Mouse (Mus musculus): Measurements from ENCODE around the gene Fmod. TPM values are rescaled to one million over a fixed set of nuclear protein-coding genes. Genes with fewer than 3 reads are reported as not detected.

Gene Fmod
- polyA plus RNA-seq, 1 experiment from 2014 or later = 14.5 TPM

- no peak overlapping the region for H3K4me3 ChIP-seq (replicated peaks)
- ATAC-seq (ENCODE audit: low FRiP score) = no peak
- H3K36me3 ChIP-seq = no peaks in the 10 kb centered on the region
- WGBS = 46% methylated on average over 3 of the region's 3 CpGs
- H3K9me3 ChIP-seq (replicated peaks) = no peaks in the 10 kb centered on the region
- no peak overlapping the region for H3K9ac ChIP-seq (replicated peaks)
- no peak overlapping the region for H3K4me2 ChIP-seq
- no peaks in the 10 kb centered on the region for H3K27me3 ChIP-seq (replicated peaks)
- peaks cover 55% of the 10 kb centered on the region for H3K4me1 ChIP-seq
- H3K27ac ChIP-seq (replicated peaks) = no peak overlapping the region
These were observed 29.5 kb downstream of the Fmod start for GRCm38 (mm10) chr1:134066554-134066953.

GRCm38 (mm10) chr1:134067143-134067619 lies 30.1 kb downstream of the Fmod start:
- Histone ChIP-seq H3K4me3 (replicated peaks) (no peak overlapping the region), H3K9ac (replicated peaks) (no peak overlapping the region), H3K4me2 (no peak overlapping the region), H3K36me3 (no peaks in the 10 kb centered on the region), H3K27me3 (replicated peaks) (no peaks in the 10 kb centered on the region), H3K4me1 (peaks cover 52% of the 10 kb centered on the region), H3K27ac (replicated peaks) (no peak overlapping the region), H3K9me3 (replicated peaks) (no peaks in the 10 kb centered on the region)
- 9% methylated on average over 8 of the region's 8 CpGs for WGBS
- no peak for ATAC-seq (ENCODE audit: low FRiP score)

- Histone ChIP-seq H3K4me3 (replicated peaks) (no peak overlapping the region), H3K4me2 (no peak overlapping the region), H3K9me3 (replicated peaks) (no peaks in the 10 kb centered on the region), H3K9ac (replicated peaks) (no peak overlapping the region), H3K27ac (replicated peaks) (no peak overlapping the region), H3K36me3 (no peaks in the 10 kb centered on the region), H3K27me3 (replicated peaks) (no peaks in the 10 kb centered on the region), H3K4me1 (peaks cover 34% of the 10 kb centered on the region)
- ATAC-seq (ENCODE audit: low FRiP score) = no peak
- WGBS = 45% methylated on average over 8 of the region's 8 CpGs
These were observed 33.1 kb downstream of the Fmod start for GRCm38 (mm10) chr1:134070099-134070669.

- H3K27ac ChIP-seq (replicated peaks) = peak overlapping the region; percentile 34
- no peak for ATAC-seq (ENCODE audit: low FRiP score)
- no peak overlapping the region for H3K4me3 ChIP-seq (replicated peaks)
- H3K9me3 ChIP-seq (replicated peaks) = no peaks in the 10 kb centered on the region
- peaks cover 40% of the 10 kb centered on the region for H3K4me1 ChIP-seq
- H3K4me2 ChIP-seq = no peak overlapping the region
- H3K9ac ChIP-seq (replicated peaks) = no peak overlapping the region
- 20% methylated on average over 10 of the region's 10 CpGs for WGBS
- H3K36me3 ChIP-seq = no peaks in the 10 kb centered on the region
- no peaks in the 10 kb centered on the region for H3K27me3 ChIP-seq (replicated peaks)
These were observed 34.5 kb downstream of the Fmod start for GRCm38 (mm10) chr1:134071411-134072018.

- no peak overlapping the region for H3K27ac ChIP-seq (replicated peaks)
- no peak overlapping the region for H3K4me3 ChIP-seq (replicated peaks)
- H3K36me3 ChIP-seq = no peaks in the 10 kb centered on the region
- no peaks in the 10 kb centered on the region for H3K9me3 ChIP-seq (replicated peaks)
- no peak overlapping the region for H3K4me2 ChIP-seq
- no peaks in the 10 kb centered on the region for H3K27me3 ChIP-seq (replicated peaks)
- 67% methylated on average over 6 of the region's 6 CpGs for WGBS
- H3K4me1 ChIP-seq = peaks cover 49% of the 10 kb centered on the region
- no peak for ATAC-seq (ENCODE audit: low FRiP score)
- H3K9ac ChIP-seq (replicated peaks) = no peak overlapping the region
These were observed 36.1 kb downstream of the Fmod start for GRCm38 (mm10) chr1:134073061-134073564.

GRCm38 (mm10) chr1:134073658-134074057 lies 36.6 kb downstream of the Fmod start:
- H3K4me1 ChIP-seq = peaks cover 53% of the 10 kb centered on the region

GRCm38 (mm10) chr1:134074184-134074583 lies 37.1 kb downstream of the Fmod start:
- Histone ChIP-seq H3K36me3 (no peaks in the 10 kb centered on the region), H3K9ac (replicated peaks) (no peak overlapping the region), H3K9me3 (replicated peaks) (no peaks in the 10 kb centered on the region), H3K4me2 (no peak overlapping the region), H3K27me3 (replicated peaks) (no peaks in the 10 kb centered on the region), H3K4me1 (peaks cover 53% of the 10 kb centered on the region), H3K27ac (replicated peaks) (no peak overlapping the region), H3K4me3 (replicated peaks) (no peak overlapping the region)
- 41% methylated on average over 3 of the region's 3 CpGs for WGBS
- ATAC-seq (ENCODE audit: low FRiP score) = no peak

More at GRCm38 (mm10) chr1:134073658-134074057, 36.6 kb downstream of the Fmod start:
- Histone ChIP-seq H3K9me3 (replicated peaks) (no peaks in the 10 kb centered on the region), H3K27me3 (replicated peaks) (no peaks in the 10 kb centered on the region), H3K4me2 (no peak overlapping the region), H3K4me3 (replicated peaks) (no peak overlapping the region), H3K9ac (replicated peaks) (no peak overlapping the region), H3K27ac (replicated peaks) (no peak overlapping the region), H3K36me3 (no peaks in the 10 kb centered on the region)
- WGBS = 59% methylated on average over 1 of the region's 1 CpGs
- ATAC-seq (ENCODE audit: low FRiP score) = no peak

GRCm38 (mm10) chr1:134074606-134075005 lies 37.6 kb downstream of the Fmod start:
- H3K4me1 ChIP-seq = peaks cover 57% of the 10 kb centered on the region

GRCm38 (mm10) chr1:134075532-134075931 lies 38.5 kb downstream of the Fmod start:
- peaks cover 62% of the 10 kb centered on the region for H3K4me1 ChIP-seq
- H3K9ac ChIP-seq (replicated peaks) = no peak overlapping the region
- 80% methylated on average over 8 of the region's 8 CpGs for WGBS
- H3K27ac ChIP-seq (replicated peaks) = 0 out of 2 replicates have a peak overlapping the region, but pooled peaks have one; percentile 67
- H3K27me3 ChIP-seq (replicated peaks) = no peaks in the 10 kb centered on the region
- peak overlapping the region; percentile 67; the same call in 1 of the 2 replicates for H3K4me3 ChIP-seq (replicated peaks)
- no peaks in the 10 kb centered on the region for H3K9me3 ChIP-seq (replicated peaks)
- ATAC-seq (ENCODE audit: low FRiP score) = no peak
- no peaks in the 10 kb centered on the region for H3K36me3 ChIP-seq
- H3K4me2 ChIP-seq = peak overlapping the region; percentile 74

More at GRCm38 (mm10) chr1:134074606-134075005, 37.6 kb downstream of the Fmod start:
- 69% methylated on average over 10 of the region's 10 CpGs for WGBS
- H3K4me3 ChIP-seq (replicated peaks) = no peak overlapping the region
- no peaks in the 10 kb centered on the region for H3K9me3 ChIP-seq (replicated peaks)
- no peak overlapping the region for H3K27ac ChIP-seq (replicated peaks)
- ATAC-seq (ENCODE audit: low FRiP score) = no peak
- no peaks in the 10 kb centered on the region for H3K36me3 ChIP-seq
- H3K4me2 ChIP-seq = no peak overlapping the region
- no peak overlapping the region for H3K9ac ChIP-seq (replicated peaks)
- no peaks in the 10 kb centered on the region for H3K27me3 ChIP-seq (replicated peaks)

- Histone ChIP-seq H3K27ac (replicated peaks) (peak overlapping the region; percentile 67; the same call in 1 of the 2 replicates), H3K4me2 (peak overlapping the region; percentile 74), H3K36me3 (no peaks in the 10 kb centered on the region), H3K4me3 (replicated peaks) (peak overlapping the region; percentile 67), H3K4me1 (peaks cover 51% of the 10 kb centered on the region), H3K9me3 (replicated peaks) (no peaks in the 10 kb centered on the region), H3K27me3 (replicated peaks) (no peaks in the 10 kb centered on the region), H3K9ac (replicated peaks) (peak overlapping the region; percentile 27)
- WGBS = 27% methylated on average over 2 of the region's 2 CpGs
- no peak for ATAC-seq (ENCODE audit: low FRiP score)
These were observed 39.7 kb downstream of the Fmod start for GRCm38 (mm10) chr1:134076789-134077188.

- Histone ChIP-seq H3K27me3 (replicated peaks) (no peaks in the 10 kb centered on the region), H3K9ac (replicated peaks) (peak overlapping the region; percentile 85), H3K4me3 (replicated peaks) (peak overlapping the region; percentile 67), H3K9me3 (replicated peaks) (no peaks in the 10 kb centered on the region), H3K4me2 (peak overlapping the region; percentile 74), H3K4me1 (peaks cover 50% of the 10 kb centered on the region), H3K36me3 (no peaks in the 10 kb centered on the region), H3K27ac (replicated peaks) (peak overlapping the region; percentile 88)
- WGBS = 25% methylated on average over 14 of the region's 14 CpGs
- ATAC-seq (ENCODE audit: low FRiP score) = no peak
These were observed 40.5 kb downstream of the Fmod start for GRCm38 (mm10) chr1:134077389-134078060.

Data from neural tube, embryonic 15.5 days (tissue).